Mouse (Mus musculus) embryonic facial prominence, embryonic 14.5 days (tissue): ENCODE data around the gene Elp4. TPM values are rescaled to one million over a fixed set of nuclear protein-coding genes. Genes with fewer than 3 reads are reported as not detected.
A peak's percentile ranks its signal among the peaks of the same experiment; 100 is the strongest.

Experiments used
- ATAC-seq: fragments of 200-750 bp; cut with Nextera tagmentation; 2 replicates; pipeline ENCODE4 v1.8.0; 2017; ENCODE audit warnings: low read depth, moderate number of reproducible peaks, moderate TSS enrichment
- DNase-seq: peaks from one replicate; pipeline ENCODE4 v3.0.0-alpha.2; 2015; ENCODE audit warnings: low spot score
- H3K27ac ChIP-seq: fragments of 300-500 bp; sonication (generic); replicated peaks from 2 replicates; pipeline ENCODE4 v1.5.1; 2014; ENCODE audit warnings: low read depth, mild to moderate bottlenecking, low read length, moderate library complexity
- H3K27me3 ChIP-seq: fragments of 300-500 bp; sonication (generic); replicated peaks from 2 replicates; pipeline ENCODE4 v1.6.1; 2014; ENCODE audit warnings: low read length; ENCODE audit not compliant: control insufficient read depth, insufficient read depth
- H3K36me3 ChIP-seq: fragments of 300-500 bp; sonication (generic); 2 replicates; pipeline ENCODE4 v1.6.1; 2014; ENCODE audit warnings: low read length, mixed read lengths; ENCODE audit not compliant: control insufficient read depth, insufficient read depth
- H3K4me1 ChIP-seq: fragments of 300-500 bp; sonication (generic); 2 replicates; pipeline ENCODE4 v1.6.1; 2014; ENCODE audit warnings: antibody characterized with exemption, low read length; ENCODE audit not compliant: control insufficient read depth, insufficient read depth
- H3K4me2 ChIP-seq: fragments of 300-500 bp; sonication (generic); 2 replicates; pipeline ENCODE4 v1.6.1; 2014; ENCODE audit warnings: low read depth, mild to moderate bottlenecking, low read length, moderate library complexity, mixed read lengths
- H3K4me3 ChIP-seq: fragments of 300-500 bp; sonication (generic); 2 replicates; pipeline ENCODE4 v1.5.1; 2014; ENCODE audit warnings: low read depth, mild to moderate bottlenecking, low read length
- H3K9ac ChIP-seq: fragments of 300-500 bp; sonication (generic); 2 replicates; pipeline ENCODE4 v1.6.1; 2014; ENCODE audit warnings: low read depth, mild to moderate bottlenecking, low read length, moderate library complexity, mixed read lengths
- H3K9me3 ChIP-seq: fragments of 300-500 bp; sonication (generic); 2 replicates; pipeline ENCODE4 v1.6.1; 2016; ENCODE audit warnings: low read length; ENCODE audit not compliant: control insufficient read depth
- WGBS: fragments of 180-500 bp; shearing (Covaris S2); extraction: QIAGEN DNeasy Blood & Tissue Kit; methylation state at CpG from one replicate; pipeline ENCODE4 v1.1.7; 2014; 5-methylcytosine and 5-hydroxymethylcytosine counted together
- polyA plus RNA-seq: library from polyadenylated mRNA; unstranded; fragments of >200 nt; fragmentation: Nextera tagmentation; extraction: Ambion mirVana; gene quantifications from 2 replicates; pipeline ENCODE4 v1.2.1, GENCODE M21; 2014

The Elp4 gene
- polyA plus RNA-seq, 1 experiment from 2014 or later = 28.8 TPM

GRCm38 (mm10) chr2:105671116-105671797 lies 233.1 kb downstream of the Elp4 start:
- Histone ChIP-seq H3K36me3 (no peaks in the 10 kb centered on the region), H3K4me1 (0 out of 2 replicates have a peak, but pooled peaks cover 7% of the 10 kb centered on the region), H3K9ac (0 out of 2 replicates have a peak overlapping the region, but pooled peaks have one; percentile 20), H3K4me3 (no peak overlapping the region; the same call in 1 of the 2 replicates), H3K27ac (no peak overlapping the region), H3K27me3 (peaks cover 100% of the 10 kb centered on the region), H3K9me3 (no peaks in the 10 kb centered on the region), H3K4me2 (no peak overlapping the region; the same call in 1 of the 2 replicates)
- ATAC-seq (no peak), DNase-seq (no peak)
- WGBS = 3% methylated on average over 9 of the region's 9 CpGs

GRCm38 (mm10) chr2:105670731-105671095 lies 233.7 kb downstream of the Elp4 start:
- H3K4me1 ChIP-seq = 0 out of 2 replicates have a peak, but pooled peaks cover 5% of the 10 kb centered on the region
- WGBS = 1% methylated on average over 6 of the region's 6 CpGs
- DNase-seq (no peak), ATAC-seq (no peak)
- H3K4me3 ChIP-seq = no peak overlapping the region; the same call in 1 of the 2 replicates
- H3K27ac ChIP-seq = no peak overlapping the region
- no peak overlapping the region for H3K9ac ChIP-seq
- H3K4me2 ChIP-seq = no peak overlapping the region; the same call in 1 of the 2 replicates
- H3K27me3 ChIP-seq = peaks cover 100% of the 10 kb centered on the region
- H3K9me3 ChIP-seq = no peaks in the 10 kb centered on the region
- H3K36me3 ChIP-seq = no peaks in the 10 kb centered on the region

- H3K4me3 ChIP-seq = peak overlapping the region; percentile 23; the same call in 1 of the 2 replicates
- no peak overlapping the region for H3K27ac ChIP-seq
- H3K9ac ChIP-seq = 0 out of 2 replicates have a peak overlapping the region, but pooled peaks have one; percentile 0
- H3K4me1 ChIP-seq = 0 out of 2 replicates have a peak, but pooled peaks cover 5% of the 10 kb centered on the region
- DNase-seq = no peak
- H3K4me2 ChIP-seq = no peak overlapping the region; the same call in 1 of the 2 replicates
- no peaks in the 10 kb centered on the region for H3K36me3 ChIP-seq
- no peaks in the 10 kb centered on the region for H3K9me3 ChIP-seq
- H3K27me3 ChIP-seq = peaks cover 100% of the 10 kb centered on the region
- ATAC-seq = no peak
- WGBS = 1% methylated on average over 27 of the region's 29 CpGs
These were observed 234.3 kb downstream of the Elp4 start for GRCm38 (mm10) chr2:105669881-105670730.

DNA sequence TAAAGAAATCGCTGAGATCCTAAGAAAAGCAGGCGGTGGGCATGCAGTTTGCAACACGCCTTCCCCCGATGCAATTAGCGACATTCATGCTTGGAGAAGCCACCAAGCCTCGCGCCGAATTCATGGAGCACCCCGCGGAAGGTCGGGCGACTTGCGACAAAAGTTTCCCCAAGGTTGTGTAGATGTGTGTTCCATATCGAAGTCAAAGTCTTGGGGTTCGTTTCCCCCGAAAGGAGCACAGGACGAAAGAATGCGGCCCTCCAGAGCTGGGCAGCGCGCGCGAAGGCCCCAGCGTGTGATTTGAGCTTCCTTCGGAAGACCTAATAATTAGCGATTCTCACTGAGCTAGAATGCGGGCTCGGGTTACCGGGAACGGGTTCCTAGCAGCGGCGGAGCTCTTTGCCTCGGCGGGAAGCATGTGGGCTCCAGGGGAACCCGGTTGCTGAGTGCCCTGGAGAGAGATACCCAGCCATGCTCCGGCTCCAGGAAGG lies 234.9 kb downstream of the Elp4 start:
- H3K36me3 ChIP-seq = no peaks in the 10 kb centered on the region
- 0 out of 2 replicates have a peak overlapping the region, but pooled peaks have one; percentile 0 for H3K9ac ChIP-seq
- under 1% methylated on average over 35 of the region's 35 CpGs for whole genome bisulfite sequencing
- H3K4me2 ChIP-seq = peak overlapping the region; percentile 40; the same call in 1 of the 2 replicates
- ATAC-seq (peak; percentile 26; the same call in 1 of the 2 replicates), DNase-seq (no peak)
- H3K27ac ChIP-seq = no peak overlapping the region
- H3K4me1 ChIP-seq = 0 out of 2 replicates have a peak, but pooled peaks cover 5% of the 10 kb centered on the region
- no peaks in the 10 kb centered on the region for H3K9me3 ChIP-seq
- H3K27me3 ChIP-seq = peaks cover 100% of the 10 kb centered on the region
- peak overlapping the region; percentile 23 for H3K4me3 ChIP-seq

GRCm38 (mm10) chr2:105668271-105669270 lies 235.8 kb downstream of the Elp4 start, which contains the start of gene Pax6:
Gene Pax6 (plus strand): TSS chr2:105668900.
- Histone ChIP-seq H3K9me3 (no peaks in the 10 kb centered on the region), H3K9ac (peak within 1 kb of the TSS; percentile 19; the same call in 1 of the 2 replicates), H3K4me1 (0 out of 2 replicates have a peak, but pooled peaks cover 5% of the 10 kb centered on the region), H3K4me3 (peak within 1 kb of the TSS; percentile 23), H3K27ac (no peak within 1 kb of the TSS), H3K27me3 (peaks cover 100% of the 10 kb centered on the region), H3K4me2 (peak within 1 kb of the TSS; percentile 40), H3K36me3 (no peaks in the 10 kb centered on the region)
- DNase-seq (no peak), ATAC-seq (peak; percentile 16; the same call in 1 of the 2 replicates)
- WGBS = under 1% methylated on average over 42 of the region's 44 CpGs

DNA sequence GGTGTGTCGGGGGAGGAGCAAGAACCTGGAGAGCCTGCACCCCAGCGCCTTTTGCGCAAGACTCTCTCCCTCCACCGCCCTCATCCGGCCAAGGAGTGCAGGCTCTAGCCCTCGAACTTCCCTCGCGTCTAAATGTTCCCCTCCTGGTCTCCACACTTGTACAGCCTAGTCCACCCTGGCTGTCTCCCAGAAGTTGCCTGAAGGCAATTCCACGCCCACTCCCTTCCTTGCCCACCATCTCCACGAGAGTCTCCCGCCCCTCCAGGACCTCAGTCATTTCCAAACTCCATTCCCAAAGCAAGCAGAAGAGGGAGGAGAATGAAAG lies 236.8 kb downstream of the Elp4 start:
- ATAC-seq (peak; percentile 27; the same call in 1 of the 2 replicates), DNase-seq (no peak)
- Histone ChIP-seq H3K9ac (no peak overlapping the region), H3K4me2 (peak overlapping the region; percentile 40; the same call in 1 of the 2 replicates), H3K27ac (no peak overlapping the region), H3K4me3 (no peak overlapping the region; the same call in 1 of the 2 replicates), H3K4me1 (0 out of 2 replicates have a peak, but pooled peaks cover 5% of the 10 kb centered on the region), H3K27me3 (peaks cover 100% of the 10 kb centered on the region), H3K36me3 (no peaks in the 10 kb centered on the region), H3K9me3 (no peaks in the 10 kb centered on the region)
- WGBS = 0% methylated on average over 10 of the region's 11 CpGs

- H3K27me3 ChIP-seq = peaks cover 100% of the 10 kb centered on the region
- no peak overlapping the region for H3K27ac ChIP-seq
- 0 out of 2 replicates have a peak, but pooled peaks cover 5% of the 10 kb centered on the region for H3K4me1 ChIP-seq
- H3K9ac ChIP-seq = no peak overlapping the region
- H3K4me3 ChIP-seq = no peak overlapping the region; the same call in 1 of the 2 replicates
- 2% methylated on average over 40 of the region's 41 CpGs for WGBS
- no peak overlapping the region for H3K4me2 ChIP-seq
- no peaks in the 10 kb centered on the region for H3K36me3 ChIP-seq
- H3K9me3 ChIP-seq = no peaks in the 10 kb centered on the region
- no peak for DNase-seq
- ATAC-seq = peak; percentile 10; the same call in 1 of the 2 replicates
These were observed 237.4 kb downstream of the Elp4 start for GRCm38 (mm10) chr2:105666763-105667625.
